Mouse (Mus musculus): ENCODE data around the gene Art2b.

- TF ChIP-seq CTCF (IDR thresholded peaks at IDR 0.05; ENCODE audit: extremely low read depth, insufficient read length, insufficient replicate concordance, low read depth, low read length) (no peak), POLR2A (IDR thresholded peaks at IDR 0.05; ENCODE audit: low read depth, low read length) (no peak)
Measured at GRCm38 (mm10) chr7:101539774-101540173, 45.6 kb downstream of the Art2b start.
